Mouse (Mus musculus) spleen, adult 12 weeks (tissue): ENCODE results near the gene Itga10.
"Not testable (repeated sequence)": the region's sequence is repeated elsewhere in the genome, so short reads cannot be mapped to it uniquely, and the experiment has no call there.

ENCODE experiments used
- DNase-seq: peaks from one replicate; pipeline ENCODE4 v3.0.0; 2022; ENCODE audit warnings: low spot score

Itga10 gene

GRCm38 (mm10) chr3:96680269-96680956 lies 35.0 kb downstream of the Itga10 start:
- DNase-seq = no peak

- DNase-seq = no peak
Measured at GRCm38 (mm10) chr3:96683496-96683895, 38.1 kb downstream of the Itga10 start.

- DNase-seq = no peak
Measured at GRCm38 (mm10) chr3:96684151-96684821, 38.9 kb downstream of the Itga10 start.

- DNase-seq = no peak
Measured at GRCm38 (mm10) chr3:96684822-96685156, 39.4 kb downstream of the Itga10 start.

- not testable (repeated sequence) for DNase-seq
Measured at GRCm38 (mm10) chr3:96686057-96686456, 40.7 kb downstream of the Itga10 start.

- no peak for DNase-seq
Measured at GRCm38 (mm10) chr3:96688854-96689253, 43.5 kb downstream of the Itga10 start.

GRCm38 (mm10) chr3:96690298-96690697 lies 44.9 kb downstream of the Itga10 start:
- DNase-seq = no peak

GRCm38 (mm10) chr3:96692506-96692905 lies 47.1 kb downstream of the Itga10 start:
- no peak for DNase-seq

GRCm38 (mm10) chr3:96693579-96693978 lies 48.2 kb downstream of the Itga10 start:
- no peak for DNase-seq

GRCm38 (mm10) chr3:96696198-96696765 lies 50.9 kb downstream of the Itga10 start, which contains the start of gene Pias3:
Gene Pias3, plus strand, starts transcription at chr3:96696384.
- peak; percentile 65 for DNase-seq

- peak; percentile 84 for DNase-seq
Measured at GRCm38 (mm10) chr3:96696766-96697732, 51.7 kb downstream of the Itga10 start.

- DNase-seq = no peak
Measured at GRCm38 (mm10) chr3:96698993-96699690, 53.8 kb downstream of the Itga10 start.

GRCm38 (mm10) chr3:96700376-96700775 lies 55.0 kb downstream of the Itga10 start:
- no peak for DNase-seq

- no peak for DNase-seq
Measured at GRCm38 (mm10) chr3:96701003-96701402, 55.6 kb downstream of the Itga10 start.

GRCm38 (mm10) chr3:96704778-96705177 lies 59.4 kb downstream of the Itga10 start:
- DNase-seq = no peak

- no peak for DNase-seq
Measured at GRCm38 (mm10) chr3:96706217-96706616, 60.8 kb downstream of the Itga10 start.

GRCm38 (mm10) chr3:96706984-96707383 lies 61.6 kb downstream of the Itga10 start:
- DNase-seq = no peak

GRCm38 (mm10) chr3:96707903-96708683 lies 62.7 kb downstream of the Itga10 start, which contains the start of gene Nudt17:
Gene Nudt17, minus strand, starts transcription at chr3:96708562.
- DNase-seq = peak; percentile 65

GRCm38 (mm10) chr3:96708684-96709064 lies 63.3 kb downstream of the Itga10 start:
- DNase-seq = no peak
